Comparison of ENCODE assay signal across 12 mouse cellular contexts in the genomic region with DNA sequence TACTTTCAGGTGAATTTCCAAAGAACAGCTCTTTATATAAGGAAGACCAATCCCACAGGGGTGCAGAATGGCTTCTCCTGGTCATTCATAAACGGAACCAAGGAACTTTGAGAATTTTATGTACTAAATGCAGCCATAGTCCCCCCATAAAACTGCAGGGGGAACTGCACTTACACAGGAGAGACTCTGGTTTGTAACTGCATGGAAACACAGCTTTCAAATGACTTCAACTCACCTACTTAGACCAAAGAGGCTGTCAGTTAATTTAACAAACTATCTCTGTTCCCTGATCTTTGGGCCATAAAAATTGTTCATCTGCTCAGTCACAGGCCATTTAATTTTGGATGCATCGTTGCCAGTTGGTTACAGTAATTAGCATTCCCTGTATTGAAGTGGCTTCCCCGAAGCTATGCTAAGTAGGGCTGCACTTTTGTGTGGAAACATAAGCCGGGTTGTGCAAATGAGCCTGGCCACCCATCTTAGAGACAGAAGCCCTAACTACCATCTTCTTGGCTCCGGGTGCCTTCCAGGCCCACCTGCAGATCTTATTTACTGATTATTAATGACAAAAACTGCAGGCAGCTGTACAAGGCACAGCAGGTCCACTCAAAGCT. TPM values are rescaled to one million over a fixed set of nuclear protein-coding genes. Genes with fewer than 3 reads are reported as not detected.
DNase-seq lines count a peak whose midpoint lies in the region; ATAC-seq and TF ChIP-seq lines count a peak whose summit lies in the region.
"Had no signal": no experiment of that assay in that cellular context is flagged by ENCODE, and none has a peak within 500 bp of the region (broad histone marks: within the 10 kb centered on the region; RNA-seq: fewer than 3 reads in every experiment).

No protein-coding gene starts in this region.

- no peak overlapping the region for H3K27ac ChIP-seq in cerebellum, adult 2 months (ENCODE audit: insufficient read depth, low read length)
- no peak overlapping the region for H3K27ac ChIP-seq in kidney, postnatal 0 days
- H3K27ac ChIP-seq in hindbrain, embryonic 13.5 days: peak overlapping the region; percentile 25; the same call in 1 of the 2 replicates
- H3K27ac ChIP-seq in midbrain, postnatal 0 days (ENCODE audit: low read depth, low read length): no peak overlapping the region
- H3K27ac ChIP-seq: heart, adult 2 months had no signal

- H3K4me1 ChIP-seq in cerebellum, adult 2 months (ENCODE audit: control insufficient read depth, insufficient read depth, low read length): no peaks in the 10 kb centered on the region
- H3K4me1 ChIP-seq in kidney, postnatal 0 days (replicated peaks; ENCODE audit: insufficient read depth, low read length): no peaks in the 10 kb centered on the region
- peaks cover 17% of the 10 kb centered on the region for H3K4me1 ChIP-seq in hindbrain, embryonic 13.5 days (replicated peaks)
- no peaks in the 10 kb centered on the region for H3K4me1 ChIP-seq in midbrain, postnatal 0 days (ENCODE audit: insufficient read depth, low read length)

- no peaks in the 10 kb centered on the region; the same call in 1 of the 2 replicates for H3K27me3 ChIP-seq in cerebellum, adult 2 months (ENCODE audit: control insufficient read depth, insufficient read depth, low read length)
- no peaks in the 10 kb centered on the region for H3K27me3 ChIP-seq in kidney, postnatal 0 days (ENCODE audit: insufficient read depth, low read length)
- H3K27me3 ChIP-seq in hindbrain, embryonic 13.5 days: 0 out of 2 replicates have a peak, but pooled peaks cover 3% of the 10 kb centered on the region
- H3K27me3 ChIP-seq in midbrain, postnatal 0 days (ENCODE audit: insufficient read depth, low read length): no peaks in the 10 kb centered on the region

- H3K4me2 ChIP-seq in kidney, postnatal 0 days (ENCODE audit: low read length): no peak overlapping the region
- H3K4me2 ChIP-seq in hindbrain, embryonic 13.5 days: no peak overlapping the region
- H3K4me2 ChIP-seq in midbrain, postnatal 0 days (ENCODE audit: low read depth, low read length, poor library complexity, severe bottlenecking): no peak overlapping the region

- no peak overlapping the region for H3K4me3 ChIP-seq in cerebellum, adult 2 months (replicated peaks; ENCODE audit: insufficient read depth, low read depth, low read length)
- no peak overlapping the region for H3K4me3 ChIP-seq in kidney, postnatal 0 days (replicated peaks; ENCODE audit: low read depth, low read length)
- H3K4me3 ChIP-seq in hindbrain, embryonic 13.5 days: no peak overlapping the region
- H3K4me3 ChIP-seq in midbrain, postnatal 0 days (ENCODE audit: low read depth, low read length): no peak overlapping the region
- H3K4me3 ChIP-seq: heart, adult 2 months had no signal

- no peak for TF ChIP-seq CTCF in cerebellum, adult 2 months (IDR thresholded peaks at IDR 0.05; ENCODE audit: borderline replicate concordance, insufficient read depth, low read depth, low read length)
- no peak for TF ChIP-seq CTCF in kidney, postnatal 0 days (IDR thresholded peaks at IDR 0.05; ENCODE audit: low read depth)
- TF ChIP-seq CTCF in midbrain, postnatal 0 days (IDR thresholded peaks at IDR 0.05): no peak

- peak; percentile 11 to 17 for DNase-seq in cerebellum, adult 2 months
- DNase-seq in cerebellum, adult 9-10 months: no peak
- peak; percentile 54 for DNase-seq in kidney, postnatal 0 days (ENCODE audit: low spot score)
- no peak for DNase-seq in kidney, postnatal 14 days
- DNase-seq in midbrain, postnatal 0 days (ENCODE audit: low spot score): peak; percentile 70
- no peak for DNase-seq in layer of hippocampus, adult 11-12 months (ENCODE audit: low spot score)
- DNase-seq in adrenal gland, adult 18-20 months (ENCODE audit: low spot score in 2 of 2): no peak
- DNase-seq: adrenal gland, postnatal 25 days; heart, adult 2 months; kidney, postnatal 25 days; right cerebral cortex, postnatal 4 days had no signal

- no peak for TF ChIP-seq POLR2A in cerebellum, adult 2 months (IDR thresholded peaks at IDR 0.05; ENCODE audit: borderline replicate concordance, insufficient read depth, low read length)

- H3K36me3 ChIP-seq in kidney, postnatal 0 days (ENCODE audit: insufficient read depth, low read length): no peaks in the 10 kb centered on the region
- H3K36me3 ChIP-seq in hindbrain, embryonic 13.5 days: no peaks in the 10 kb centered on the region
- H3K36me3 ChIP-seq in midbrain, postnatal 0 days (ENCODE audit: insufficient read depth, low read length): no peaks in the 10 kb centered on the region

- no peak overlapping the region for H3K9ac ChIP-seq in kidney, postnatal 0 days (ENCODE audit: low read depth, low read length)
- H3K9ac ChIP-seq in hindbrain, embryonic 13.5 days: no peak overlapping the region
- H3K9ac ChIP-seq in midbrain, postnatal 0 days (replicated peaks; ENCODE audit: low read length, poor library complexity, severe bottlenecking): no peak overlapping the region

- ATAC-seq in kidney, postnatal 0 days (replicated peaks; ENCODE audit: low FRiP score, low read depth): no peak; the same call in 1 of the 2 replicates
- peak; percentile 71 for ATAC-seq in hindbrain, embryonic 13.5 days (ENCODE audit: low FRiP score)
- ATAC-seq in midbrain, postnatal 0 days (ENCODE audit: low FRiP score): no peak; the same call in 1 of the 2 replicates

- H3K9me3 ChIP-seq in kidney, postnatal 0 days (replicated peaks; ENCODE audit: low read length): no peaks in the 10 kb centered on the region
- no peaks in the 10 kb centered on the region for H3K9me3 ChIP-seq in hindbrain, embryonic 13.5 days
- no peaks in the 10 kb centered on the region for H3K9me3 ChIP-seq in midbrain, postnatal 0 days (ENCODE audit: low read length)

- 15% methylated on average over 5 of the region's 5 CpGs for WGBS in cerebellum, adult 2 months
- WGBS in kidney, postnatal 0 days: 31% methylated on average over 5 of the region's 5 CpGs
- WGBS in hindbrain, embryonic 13.5 days: 19% methylated on average over 5 of the region's 5 CpGs
- 22% methylated on average over 5 of the region's 5 CpGs for WGBS in midbrain, postnatal 0 days

RNA-seq across cellular contexts. Expression of a gene that starts 15.2 kb away (rescaled TPM):
- polyA plus RNA-seq in cerebellum, adult 2 months (2012; rRNA removed): 6.3 and 6.4 TPM in 2 replicates
- 15.5 and 20.6 TPM in 2 replicates for polyA plus RNA-seq in kidney, postnatal 0 days (2015; fragmentation: Nextera tagmentation; extraction: Ambion mirVana)
- polyA plus RNA-seq in hindbrain, embryonic 13.5 days (2015; fragmentation: Nextera tagmentation; extraction: Ambion mirVana): 35.2 and 36.0 TPM in 2 replicates
- total RNA-seq in midbrain, postnatal 0 days (2014; rRNA removed): 11.9 and 22.0 TPM in 2 replicates
- 18.7 and 26.3 TPM in 2 replicates for polyA plus RNA-seq in midbrain, postnatal 0 days (2015; fragmentation: Nextera tagmentation; extraction: Ambion mirVana)
- 1 to 10 TPM; 5.5 to 7.5 TPM for total RNA-seq in adrenal gland, adult 18-20 months (2021)

Comparison
In these comparisons a context has a peak if more than half of its experiments do, and no peak if none do; other contexts are left out.
1. DNase-seq: peak in cerebellum, adult 2 months (2 of 2), kidney, postnatal 0 days (single experiment) and midbrain, postnatal 0 days (single experiment); none in cerebellum, adult 9-10 months (single experiment), kidney, postnatal 14 days (single experiment), layer of hippocampus, adult 11-12 months (single experiment) and adrenal gland, adult 18-20 months (0 of 2).